Mouse (Mus musculus) liver, adult 2 months (tissue): ENCODE measurements around the gene Mcrip1.

Experiments
- CTCF ChIP-seq: fragments of 200-500 bp; IDR thresholded peaks from 2 replicates; pipeline ENCODE4 v1.5.1; 2011; ENCODE audit warnings: low read depth, low read length, control low read depth
- POLR2A ChIP-seq: fragments of 200-500 bp; IDR thresholded peaks from 2 replicates; pipeline ENCODE4 v1.6.1; 2011; ENCODE audit warnings: low read length, control low read depth; ENCODE audit not compliant: insufficient read depth; ENCODE audit errors: extremely low read depth

- TF ChIP-seq CTCF = no peak
- no peak for TF ChIP-seq POLR2A
Observed at GRCm38 (mm10) chr11:120574278-120574600, 24.7 kb upstream of the Mcrip1 start.
